Mouse (Mus musculus): Measurements from ENCODE around the gene Hrk.

Gene Hrk

DNA sequence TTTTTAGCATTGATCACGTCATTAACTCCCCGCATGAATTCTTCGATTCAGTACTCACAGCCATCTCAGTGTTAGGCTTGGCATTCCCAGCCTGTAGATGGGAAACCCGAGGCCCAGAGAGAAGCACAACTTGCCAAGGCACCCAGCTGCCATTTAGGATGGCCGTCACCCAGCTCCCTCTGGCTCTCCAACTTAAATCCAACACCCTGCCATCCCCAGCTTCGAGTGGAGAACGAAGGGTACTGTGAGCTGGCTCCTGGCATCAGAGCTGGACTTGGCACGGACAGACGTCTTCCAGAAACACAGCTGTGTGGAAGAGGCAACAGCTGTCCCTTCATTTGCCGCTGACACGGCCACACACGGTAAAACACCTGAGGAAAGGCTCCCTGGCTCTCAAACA, at the start of gene Hrk:
Hrk (plus strand) TSS at position 68 of the 400 bp plus-strand sequence.
- in situ Hi-C loops (cut with MboI, MseI), result no loop called here

DNA sequence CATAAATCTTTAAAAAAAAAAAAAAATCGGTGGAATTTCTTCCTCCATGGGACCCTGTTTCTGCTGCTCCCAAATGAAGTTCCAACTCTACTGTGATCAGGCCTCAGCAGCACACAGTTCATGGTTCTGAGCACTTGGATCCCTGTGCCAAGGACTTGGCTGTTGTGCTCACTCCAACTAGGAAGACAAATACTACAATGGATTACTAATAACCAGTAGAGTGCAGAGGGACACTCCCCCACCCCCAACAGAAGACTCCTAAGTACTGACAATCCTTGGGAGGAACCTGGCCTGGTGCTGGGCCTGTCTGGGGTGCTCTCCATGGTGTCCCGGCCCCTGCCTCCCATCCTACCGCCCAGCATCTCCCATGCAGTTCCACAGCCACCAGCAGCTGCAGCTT, 46.1 kb upstream of the Hrk start:
- in situ Hi-C loops (cut with MboI, MseI), result no loop called here

DNA sequence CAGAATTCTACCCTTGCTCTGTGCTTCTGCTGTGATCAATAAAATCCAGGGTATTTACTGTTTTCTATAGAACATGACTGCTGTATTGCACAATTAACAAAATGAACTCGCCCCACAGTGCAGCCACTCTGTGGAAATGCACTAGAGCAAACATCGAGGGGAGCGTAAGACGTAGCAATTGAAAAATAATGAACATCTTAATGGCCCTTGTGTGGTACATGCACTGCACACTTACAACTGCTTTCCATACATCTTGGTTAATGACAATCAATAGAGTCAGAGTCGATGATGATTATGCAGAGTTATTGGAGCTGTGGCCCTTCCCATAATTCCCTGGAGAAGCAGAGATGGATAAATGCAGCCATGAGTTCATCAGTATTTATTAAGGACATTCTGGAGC, 45.5 kb upstream of the Hrk start:
- in situ Hi-C loops (cut with MboI, MseI), result no loop called here

DNA sequence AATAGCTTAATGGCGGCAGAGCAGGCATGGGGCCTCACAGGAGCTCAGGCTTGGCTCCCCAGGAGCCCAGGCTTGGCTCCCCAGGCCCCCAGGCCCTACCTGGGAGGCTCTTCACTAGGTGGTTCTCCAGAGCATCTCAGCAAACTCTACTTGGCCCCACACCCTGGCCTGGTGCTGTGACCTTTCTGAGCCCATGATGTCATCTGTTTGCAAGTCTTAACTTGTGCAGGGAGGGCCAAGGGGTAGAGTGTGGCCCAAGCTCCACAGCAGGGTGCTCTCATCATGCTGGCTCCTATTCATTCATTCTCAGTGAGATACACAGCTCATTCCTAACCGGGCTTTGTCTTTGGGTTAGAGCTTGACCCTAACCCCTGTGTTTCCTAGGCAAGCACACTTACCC, 43.8 kb upstream of the Hrk start:
- in situ Hi-C loops (cut with MboI, MseI), result no loop called here

DNA sequence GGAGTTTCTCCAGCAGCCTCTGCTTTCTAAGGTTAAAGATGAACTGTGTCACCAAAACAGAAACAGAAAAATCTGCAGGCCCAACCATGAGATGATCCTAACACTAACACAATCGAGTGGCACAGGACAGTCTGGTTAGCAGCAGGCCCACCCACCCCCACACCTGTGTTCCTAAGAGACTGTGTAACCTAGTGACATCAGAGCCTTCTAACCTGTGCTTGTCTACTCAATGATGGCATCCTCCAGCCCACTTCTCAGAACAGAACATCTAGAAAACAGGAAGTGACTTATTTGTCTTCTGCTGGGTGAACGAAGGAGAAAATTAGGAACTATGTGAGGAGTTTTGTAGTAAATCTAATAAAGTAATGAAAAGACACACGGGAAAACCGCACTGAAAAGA, 42.5 kb upstream of the Hrk start:
- in situ Hi-C loops (cut with MboI, MseI), result no loop called here

DNA sequence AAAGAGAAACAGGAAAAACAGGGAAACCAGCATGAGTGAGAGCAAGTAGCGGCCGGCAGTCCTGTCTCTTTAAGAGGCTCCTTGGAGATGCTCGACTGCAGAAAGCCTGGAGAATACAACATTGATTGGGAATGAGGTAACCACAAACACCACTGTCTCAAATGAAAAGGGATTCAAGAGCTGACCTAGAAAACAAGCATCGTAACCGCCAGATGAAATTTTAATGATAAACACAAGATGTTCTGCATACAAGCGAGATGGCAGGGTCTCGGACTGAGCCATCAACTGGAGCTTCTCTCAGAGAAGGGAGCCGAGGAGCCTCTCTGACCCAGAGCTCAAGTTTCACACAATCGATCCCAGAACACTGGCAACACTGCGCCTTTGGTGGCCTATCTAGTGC, 41.4 kb upstream of the Hrk start:
- in situ Hi-C loops (cut with MboI, MseI), result no loop called here

DNA sequence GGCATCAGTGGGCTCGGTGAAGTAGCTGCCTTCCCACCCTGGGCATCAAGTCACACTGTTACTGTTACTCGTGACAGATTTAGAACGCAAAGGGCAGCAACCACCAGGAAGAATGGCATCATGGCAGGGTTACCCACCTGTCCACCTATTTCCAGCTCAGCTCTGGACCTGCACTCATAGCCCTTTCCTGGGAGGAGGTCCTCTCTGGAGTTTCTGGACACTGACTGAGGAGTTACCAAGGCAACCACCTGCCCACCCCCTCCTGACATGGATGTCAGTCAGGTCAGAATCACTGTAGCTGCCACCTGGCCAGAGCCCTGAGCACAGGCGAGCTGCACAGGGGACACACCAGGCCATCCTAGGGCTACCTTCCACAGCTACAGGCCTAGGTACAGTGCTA, 37.8 kb upstream of the Hrk start:
- in situ Hi-C loops (cut with MboI, MseI), result no loop called here

DNA sequence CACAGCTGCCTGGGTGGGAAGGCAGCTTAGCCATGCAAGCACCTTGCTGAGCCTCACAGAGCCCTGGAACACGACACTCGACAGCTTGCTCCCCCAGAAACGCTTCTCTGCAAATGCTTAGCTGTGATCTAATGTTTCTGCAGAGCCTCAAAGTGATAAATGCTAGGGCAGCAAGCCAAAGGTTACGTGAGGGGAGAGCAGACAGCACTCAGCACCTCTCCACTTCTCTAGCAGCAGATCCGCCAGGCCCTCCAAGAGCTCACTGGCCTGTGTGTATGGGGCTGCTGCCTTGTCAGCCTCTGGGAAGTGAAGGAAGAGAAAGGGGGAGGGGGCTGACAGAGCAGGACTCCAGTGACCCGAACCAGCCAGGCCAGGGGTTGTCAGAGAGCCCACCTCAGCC, 36.2 kb upstream of the Hrk start:
- in situ Hi-C loops (cut with MboI, MseI), result no loop called here

DNA sequence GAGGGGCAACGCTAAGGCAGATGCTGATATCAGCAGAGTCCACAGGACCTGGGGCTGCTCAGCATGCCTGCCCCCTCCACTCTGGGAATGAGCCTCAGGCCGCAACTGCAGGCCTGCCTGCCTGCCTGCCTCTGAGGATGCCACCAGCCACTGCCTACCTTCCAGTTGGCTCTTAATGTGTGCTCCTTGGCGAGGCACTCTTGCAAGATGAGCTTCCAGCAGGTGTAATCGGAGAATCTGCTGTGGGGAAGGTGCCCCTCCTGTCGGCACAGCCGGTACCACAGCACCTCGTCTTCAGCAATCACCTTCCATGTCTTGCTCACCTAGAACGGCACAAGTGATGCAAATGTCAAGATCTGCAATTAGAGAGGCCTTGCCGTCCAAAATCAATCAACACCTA, 35.8 kb upstream of the Hrk start:
- in situ Hi-C loops (cut with MboI, MseI), result no loop called here

DNA sequence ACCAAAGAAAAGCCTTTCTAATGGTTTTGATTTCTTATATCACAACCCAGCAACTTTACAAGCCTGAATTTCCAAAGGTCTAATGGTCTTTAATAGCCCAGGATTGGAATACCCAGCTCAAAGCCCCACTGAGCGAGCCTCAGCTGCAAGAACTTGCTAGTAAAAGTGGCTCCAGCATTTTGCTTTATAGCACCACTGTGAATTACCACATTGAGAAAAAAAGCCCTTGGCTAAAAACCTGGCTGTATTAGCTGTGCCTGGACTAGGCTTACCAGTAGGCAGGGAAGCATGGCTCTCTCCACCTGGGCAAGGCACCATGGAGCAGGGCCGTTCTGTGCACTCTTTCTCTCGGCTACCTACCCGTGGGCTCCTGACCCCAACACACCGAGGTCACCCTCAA, 28.1 kb upstream of the Hrk start:
- in situ Hi-C loops (cut with MboI, MseI), result no loop called here

DNA sequence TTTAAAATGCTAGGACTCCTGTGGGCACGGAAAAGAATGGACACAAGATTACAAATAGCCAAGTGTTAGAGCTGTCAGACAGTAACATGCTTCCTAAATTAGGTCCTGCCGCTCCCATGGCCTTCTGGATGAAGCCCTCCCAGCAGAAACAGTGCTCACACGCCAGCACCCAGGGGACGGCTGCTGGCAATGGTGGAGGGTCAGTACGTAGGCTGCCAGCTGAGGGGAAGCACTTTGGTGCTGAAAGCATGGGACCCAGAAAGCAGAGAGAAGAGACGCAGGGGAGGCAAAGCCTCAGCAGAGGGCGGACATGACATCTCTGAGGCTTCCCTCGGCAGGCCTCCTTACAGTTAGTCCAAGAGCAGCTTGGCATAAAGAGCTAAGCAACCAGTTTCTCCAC, 24.8 kb upstream of the Hrk start:
- in situ Hi-C loops (cut with MboI, MseI), result no loop called here

DNA sequence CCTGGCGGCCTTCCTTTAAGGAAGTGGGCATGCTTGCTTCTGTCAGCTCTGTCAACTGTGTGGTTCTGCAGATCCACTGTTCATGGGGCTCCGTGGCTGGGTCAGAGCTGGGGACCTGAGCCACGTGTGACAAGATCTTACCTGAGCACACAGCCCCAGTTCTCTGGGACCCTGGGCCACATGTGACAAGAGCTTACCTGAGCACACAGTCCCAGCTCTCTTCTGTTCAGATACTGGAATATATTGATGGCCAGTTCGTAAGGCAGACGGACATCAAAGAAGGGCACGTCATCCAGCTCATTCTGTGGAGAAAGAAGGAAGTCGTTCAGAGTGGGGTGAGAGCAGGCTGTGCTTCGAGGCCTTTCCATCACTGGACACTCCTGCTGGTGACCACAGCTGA, 22.0 kb upstream of the Hrk start:
- in situ Hi-C loops (cut with MboI, MseI), result no loop called here

DNA sequence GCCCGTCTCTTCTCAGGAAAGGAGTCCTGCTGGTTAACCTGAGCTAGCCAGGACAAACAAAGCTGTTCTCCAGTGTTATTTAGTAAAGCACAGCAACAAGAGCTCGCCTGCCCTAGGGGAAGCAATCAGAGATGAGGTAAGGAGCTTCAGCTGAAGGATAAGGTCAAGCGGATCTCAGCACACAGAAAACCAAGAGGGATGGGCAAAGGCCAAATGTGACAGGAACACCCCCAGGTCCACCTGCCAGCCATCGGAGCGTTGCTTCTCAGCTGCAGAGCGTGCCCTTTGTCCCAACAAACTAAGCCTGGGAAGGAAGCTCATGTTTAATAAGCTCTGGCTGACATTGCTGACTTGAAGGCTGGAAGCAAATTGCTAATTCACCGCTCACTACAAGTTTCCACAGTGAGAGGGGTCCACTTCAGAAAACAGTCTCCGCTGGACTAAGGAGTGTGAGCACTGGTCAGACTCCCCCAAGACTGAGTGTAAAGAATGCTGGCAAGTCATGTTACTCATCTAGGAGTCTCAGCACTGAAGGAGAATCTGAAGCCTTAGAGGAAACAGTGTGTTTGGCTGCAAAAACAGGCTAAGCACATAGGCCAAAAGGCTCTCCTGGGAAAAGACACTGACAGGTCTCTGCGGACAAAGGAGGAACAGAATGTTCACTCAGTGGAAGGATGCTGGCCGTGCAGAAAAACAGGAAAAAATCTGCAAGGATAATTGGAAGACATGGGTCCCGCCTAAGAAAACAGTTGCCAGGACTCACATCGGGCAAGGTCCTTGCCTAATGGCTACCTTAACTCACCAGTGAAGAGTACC, 21.0 kb upstream of the Hrk start:
- in situ Hi-C loops (cut with MboI, MseI), result no loop called here

DNA sequence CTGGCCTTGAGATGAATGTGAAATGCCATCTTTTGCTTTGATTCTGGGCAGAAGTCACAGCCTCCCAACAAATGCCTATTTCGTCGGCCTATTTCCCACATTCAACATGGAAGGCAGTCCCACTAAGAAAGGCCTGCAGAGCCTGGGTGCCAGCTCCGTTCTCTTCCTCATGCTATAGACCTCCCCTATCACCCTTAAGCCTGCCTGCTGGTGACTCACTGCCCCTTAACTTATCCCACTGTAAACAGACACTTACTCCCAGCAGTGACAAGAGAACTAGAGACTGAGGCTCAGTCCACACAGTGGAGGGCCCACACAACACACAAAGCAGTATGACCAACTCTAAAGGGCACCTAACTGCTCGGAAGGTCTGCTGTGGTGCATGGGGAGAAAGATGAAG, 20.1 kb upstream of the Hrk start:
- in situ Hi-C loops (cut with MboI, MseI), result no loop called here

DNA sequence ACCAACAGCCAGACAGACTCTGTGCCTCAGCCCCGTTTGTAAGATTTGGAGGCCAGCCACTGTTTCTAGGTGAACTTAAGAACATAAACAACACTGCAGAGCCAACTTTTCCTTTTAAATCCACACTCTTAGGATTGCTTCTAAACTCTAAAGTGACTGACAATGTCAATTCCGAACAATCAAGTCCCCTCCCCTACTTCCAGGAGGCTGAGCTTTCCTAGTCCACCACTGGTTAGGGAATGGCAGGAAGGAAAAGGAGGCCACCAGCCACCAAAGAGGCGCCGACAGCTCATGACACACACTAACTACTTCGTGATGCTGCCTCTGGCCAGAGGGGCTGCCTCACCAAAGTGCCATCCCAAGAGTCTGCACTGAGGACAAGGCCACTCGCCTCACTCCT, 19.7 kb upstream of the Hrk start:
- in situ Hi-C loops (cut with MboI, MseI), result no loop called here

DNA sequence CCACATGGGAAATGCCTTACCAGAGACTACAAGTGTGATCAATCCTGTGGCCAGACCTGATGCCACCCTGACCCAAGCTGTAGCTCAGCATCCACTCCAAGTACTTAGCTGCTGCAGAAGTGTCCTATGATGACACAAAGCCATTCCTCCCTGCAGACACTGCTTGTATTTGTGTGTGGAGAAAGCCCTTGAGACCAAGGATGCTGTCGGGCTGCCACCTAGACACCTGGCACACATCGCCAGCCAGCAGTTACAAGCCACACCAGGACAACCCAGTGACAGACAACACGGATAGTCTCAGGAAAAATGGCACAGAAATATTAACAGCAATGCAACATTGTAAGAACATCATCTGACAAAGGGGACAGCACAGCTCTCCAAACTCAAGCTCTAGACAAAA, 19.0 kb upstream of the Hrk start:
- in situ Hi-C loops (cut with MboI, MseI), result no loop called here

DNA sequence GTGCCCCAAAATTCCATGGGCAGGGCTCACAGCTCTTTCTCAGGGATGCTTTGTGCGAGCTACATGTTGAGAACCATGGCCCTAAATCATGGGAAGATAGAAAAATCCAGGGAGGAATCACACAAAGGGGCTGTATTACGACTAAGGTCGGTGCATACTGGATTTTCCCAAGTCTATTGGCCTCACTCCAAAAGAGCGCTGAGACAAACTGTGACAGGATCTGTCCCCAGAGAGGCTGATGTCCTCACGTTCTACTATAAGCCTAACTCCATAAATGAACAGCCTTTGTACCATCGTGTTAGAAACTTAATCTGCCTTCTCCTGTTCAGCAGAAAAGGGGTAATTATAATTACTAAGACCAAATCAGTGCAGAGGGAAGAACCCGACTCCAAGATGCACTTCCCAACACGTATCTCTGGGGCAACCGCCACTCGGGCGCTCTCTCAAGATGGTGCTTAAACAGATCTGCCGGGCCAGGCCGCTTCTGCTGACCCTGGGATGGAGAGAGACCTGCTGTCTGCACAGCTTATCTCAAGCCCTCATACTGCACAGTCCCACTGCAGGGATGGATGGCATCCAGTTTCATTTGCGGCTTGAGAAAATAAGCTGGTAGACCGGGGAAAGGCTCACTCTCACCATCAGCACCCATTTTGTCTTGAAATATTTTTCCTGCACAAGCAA, 18.3 kb upstream of the Hrk start:
- in situ Hi-C loops (cut with MboI, MseI), result no loop called here

DNA sequence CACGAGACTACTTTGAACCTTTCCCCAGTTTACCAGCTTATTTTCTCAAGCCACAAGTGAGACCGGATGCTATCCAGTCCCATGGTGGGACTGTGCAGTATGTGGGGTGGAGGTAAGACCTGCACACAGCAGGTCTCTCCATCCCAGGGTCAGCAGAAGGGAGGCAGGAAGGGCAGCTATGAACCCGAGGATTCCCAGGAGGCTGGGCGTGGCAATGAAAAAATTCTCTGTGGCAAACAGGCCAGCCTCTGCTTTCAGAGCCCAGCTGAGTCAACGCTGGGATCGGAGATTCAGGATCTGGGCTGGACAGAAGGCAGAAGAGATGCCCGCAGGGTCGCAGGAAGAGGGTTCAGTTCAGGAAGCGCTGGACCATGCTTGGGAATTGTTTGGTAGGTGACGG, 17.2 kb upstream of the Hrk start:
- in situ Hi-C loops (cut with MboI, MseI), result no loop called here

DNA sequence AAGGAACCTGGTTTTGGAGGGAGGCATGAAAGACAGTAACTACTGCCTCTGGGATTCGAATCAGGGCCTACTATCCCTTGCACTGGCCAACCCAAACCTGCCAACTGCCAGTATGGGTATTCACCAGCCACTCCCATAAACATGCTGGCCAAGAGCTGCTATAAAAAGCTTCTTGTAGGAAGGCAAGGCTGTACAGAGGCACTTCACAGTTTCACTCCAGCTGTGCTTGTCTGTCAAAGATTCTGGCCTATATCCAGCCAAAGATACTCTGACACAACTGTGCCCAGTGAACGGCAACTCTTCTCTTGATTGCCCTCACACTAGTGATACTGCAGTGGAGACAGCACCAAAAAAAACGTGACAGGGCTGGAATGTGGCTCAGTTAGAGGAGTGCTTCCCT, 14.7 kb upstream of the Hrk start:
- in situ Hi-C loops (cut with MboI, MseI), result no loop called here

DNA sequence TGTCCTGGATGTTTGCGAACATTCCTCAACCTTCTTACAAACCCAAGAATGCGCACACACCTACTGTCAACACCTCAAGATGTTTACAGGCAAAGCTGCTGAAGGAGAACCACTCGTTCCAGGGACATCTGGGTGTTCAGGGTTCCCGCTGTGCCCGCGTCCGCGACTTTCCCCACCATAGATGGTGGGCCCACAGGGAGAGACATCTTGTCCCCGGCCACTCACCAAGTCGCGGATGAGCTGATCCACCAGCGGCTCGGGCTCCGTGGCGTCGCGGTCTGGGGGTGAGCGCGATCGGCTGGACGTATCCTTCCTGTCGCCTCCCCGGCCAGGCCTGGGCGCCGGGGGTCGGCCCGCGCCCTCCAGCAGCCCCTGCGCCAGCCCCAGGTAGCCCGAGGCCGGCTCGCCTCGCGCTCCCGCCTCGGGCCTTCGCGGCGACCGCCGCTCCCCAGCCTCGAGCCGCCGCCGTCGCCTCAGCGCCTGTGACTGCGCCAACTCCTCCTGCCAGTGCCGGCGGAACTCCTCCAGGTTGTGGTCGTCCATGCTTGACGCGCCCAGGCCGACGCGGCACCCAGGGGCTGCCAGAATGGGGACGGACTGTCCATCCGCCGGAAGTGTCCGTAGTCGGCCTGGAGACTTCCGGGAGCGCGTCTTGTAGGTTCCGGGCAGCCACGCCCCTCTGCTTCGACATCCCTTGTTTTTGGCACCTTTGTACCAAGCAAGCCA, 9.4 kb upstream of the Hrk start, which contains the start of gene Fbxw8:
Fbxw8 (minus strand) TSS at position 626 of the 726 bp plus-strand sequence.
- in situ Hi-C loops (cut with MboI, MseI), result no loop called here

DNA sequence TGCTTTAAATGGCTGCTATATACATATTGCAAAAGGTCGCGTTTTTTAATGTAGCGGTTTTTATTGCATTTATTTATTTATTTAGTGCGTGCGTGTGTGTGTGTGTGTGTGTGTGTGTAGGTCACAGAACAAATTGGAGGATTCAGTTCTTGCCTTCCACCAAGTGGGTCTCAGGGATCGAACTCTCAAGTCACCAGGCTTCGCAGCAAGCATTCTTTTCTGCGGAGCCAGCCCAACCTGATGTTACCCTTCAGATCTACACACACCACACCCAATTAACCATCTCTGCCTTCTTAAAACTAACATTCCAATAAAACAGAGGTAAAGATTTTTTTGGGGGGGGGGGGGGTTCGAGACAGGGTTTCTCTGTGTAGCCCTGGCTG, 8.9 kb upstream of the Hrk start:
- in situ Hi-C loops (cut with MboI, MseI), result no loop called here

DNA sequence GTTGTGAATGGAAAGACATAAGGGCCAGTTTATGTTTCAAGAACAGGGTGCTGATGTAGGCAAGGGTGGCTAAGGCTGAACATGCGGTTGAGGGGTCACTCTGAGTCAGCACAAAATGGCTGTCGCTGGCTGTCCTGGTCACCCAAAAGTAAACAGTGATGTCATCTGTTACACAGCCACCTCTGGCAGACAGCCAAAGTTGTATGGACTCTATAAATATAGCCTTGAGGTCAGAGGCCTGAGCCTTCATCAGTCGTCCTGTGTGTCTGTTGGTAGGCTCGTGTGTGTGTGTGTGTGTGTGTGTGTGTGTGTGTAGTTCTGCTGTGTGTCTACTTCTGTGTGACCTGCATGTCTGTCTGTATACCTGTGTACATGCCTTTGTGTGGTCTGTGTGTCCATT, 7.5 kb upstream of the Hrk start:
- in situ Hi-C loops (cut with MboI, MseI), result no loop called here

DNA sequence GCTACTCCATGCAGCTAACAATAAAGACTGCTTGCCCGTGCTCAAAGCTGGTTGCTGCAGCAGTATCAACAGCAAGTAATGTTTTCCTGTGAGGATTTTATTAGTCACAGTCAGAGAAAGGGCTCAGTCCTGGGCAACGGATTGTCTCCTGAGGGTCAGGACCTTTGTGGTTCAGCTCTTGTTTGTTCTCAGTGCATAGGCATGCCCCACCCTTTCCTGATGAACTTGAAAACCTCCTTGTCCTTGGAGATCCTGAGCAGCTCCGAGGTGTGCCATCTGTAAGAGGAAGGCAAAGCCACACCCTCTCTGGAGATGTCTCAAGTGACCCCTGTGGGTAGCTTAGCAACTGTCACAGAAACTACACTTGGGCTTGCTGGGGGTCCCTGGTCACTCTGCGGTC, 3.8 kb upstream of the Hrk start:
- in situ Hi-C loops (cut with MboI, MseI), result no loop called here
